In the genomic region with DNA sequence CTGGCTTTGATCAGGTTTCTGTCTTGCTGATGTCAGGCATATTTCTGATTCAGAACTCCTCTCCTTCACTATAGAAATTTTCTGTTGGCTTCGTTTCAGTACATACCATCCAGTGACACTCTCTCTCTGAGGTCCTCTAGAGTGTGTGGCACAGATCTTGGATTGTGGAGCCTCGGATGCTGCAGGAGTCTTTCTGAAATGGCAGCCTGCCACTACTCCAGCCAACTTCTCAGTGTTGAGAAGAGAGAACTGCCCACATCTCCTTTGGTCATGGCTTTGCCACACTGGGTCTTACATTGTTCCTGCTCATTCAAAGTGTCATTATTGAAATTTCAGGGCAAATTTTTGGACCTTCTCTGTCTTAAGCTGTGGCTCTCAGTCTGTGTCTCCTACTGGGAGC, we compare ENCODE assay signal across 24 mouse cellular contexts.
A peak's percentile ranks its signal among the peaks of the same experiment; 100 is the strongest.
DNase-seq lines count a peak whose midpoint lies in the region; ATAC-seq and TF ChIP-seq lines count a peak whose summit lies in the region.
"Had no signal": no experiment of that assay in that cellular context is flagged by ENCODE, and none has a peak within 500 bp of the region (broad histone marks: within the 10 kb centered on the region; RNA-seq: fewer than 3 reads in every experiment).

No protein-coding gene starts in this region.

- 3% methylated on average over 2 of the region's 2 CpGs for WGBS in cerebellum, adult 2 months
- WGBS in hindbrain, embryonic 16.5 days = 56% methylated on average over 2 of the region's 2 CpGs
- 69% methylated on average over 2 of the region's 2 CpGs for WGBS in hindbrain, embryonic 13.5 days

- H3K9ac ChIP-seq in hindbrain, embryonic 16.5 days (ENCODE audit: low read depth, low read length) = no peak overlapping the region
- H3K9ac ChIP-seq in hindbrain, embryonic 13.5 days = no peak overlapping the region
- H3K9ac ChIP-seq: embryonic facial prominence, embryonic 13.5 days; forebrain, embryonic 13.5 days; forebrain, embryonic 15.5 days; forebrain, postnatal 0 days had no signal

- TF ChIP-seq POLR2A in cerebellum, adult 2 months (IDR thresholded peaks at IDR 0.05; ENCODE audit: borderline replicate concordance, insufficient read depth, low read length) = no peak
- TF ChIP-seq POLR2A in brain, embryonic 14.5 days (IDR thresholded peaks at IDR 0.05; ENCODE audit: borderline replicate concordance, extremely low read depth, insufficient read depth, insufficient read length, poor library complexity, severe bottlenecking) = no peak

- no peak overlapping the region for H3K4me2 ChIP-seq in hindbrain, embryonic 16.5 days (ENCODE audit: low read length)
- no peak overlapping the region for H3K4me2 ChIP-seq in hindbrain, embryonic 13.5 days
- H3K4me2 ChIP-seq: embryonic facial prominence, embryonic 13.5 days; forebrain, embryonic 13.5 days; forebrain, embryonic 15.5 days had no signal

- no peaks in the 10 kb centered on the region for H3K9me3 ChIP-seq in hindbrain, embryonic 16.5 days (ENCODE audit: control insufficient read depth, low read length)
- H3K9me3 ChIP-seq in hindbrain, embryonic 13.5 days = no peaks in the 10 kb centered on the region
- H3K9me3 ChIP-seq: embryonic facial prominence, embryonic 13.5 days; forebrain, embryonic 13.5 days; forebrain, embryonic 15.5 days had no signal

- DNase-seq in cerebellum, postnatal 10 days = peak; percentile 33 to 45
- no peak for DNase-seq in cerebellum, adult 2 months
- DNase-seq in left cerebral cortex, postnatal 4 days = peak; percentile 52
- no peak for DNase-seq in left cerebral cortex, postnatal 25 days (ENCODE audit: low spot score in 2 of 2)
- peak; percentile 6 for DNase-seq in brain, embryonic 14.5 days (ENCODE audit: low read depth)
- DNase-seq: adrenal gland, adult 8-10 months; adrenal gland, postnatal 14 days; adrenal gland, postnatal 36 days; B cell, adult 2 months; cerebellum, adult 11 months; cerebellum, adult 18-20 months; cerebellum, adult 9-10 months; cerebellum, postnatal 36 days; forebrain, postnatal 0 days had no signal

- H3K27ac ChIP-seq in cerebellum, adult 2 months (ENCODE audit: insufficient read depth, low read length) = no peak overlapping the region
- H3K27ac ChIP-seq in hindbrain, embryonic 16.5 days (ENCODE audit: low read depth, low read length) = no peak overlapping the region
- H3K27ac ChIP-seq in hindbrain, embryonic 13.5 days = no peak overlapping the region
- H3K27ac ChIP-seq: embryonic facial prominence, embryonic 13.5 days; forebrain, embryonic 13.5 days; forebrain, embryonic 15.5 days had no signal

- H3K36me3 ChIP-seq in hindbrain, embryonic 16.5 days (ENCODE audit: control insufficient read depth, insufficient read depth, low read length) = no peaks in the 10 kb centered on the region
- no peaks in the 10 kb centered on the region for H3K36me3 ChIP-seq in hindbrain, embryonic 13.5 days
- H3K36me3 ChIP-seq: embryonic facial prominence, embryonic 13.5 days; forebrain, embryonic 15.5 days; G1E had no signal

- TF ChIP-seq CTCF in cerebellum, adult 2 months (IDR thresholded peaks at IDR 0.05; ENCODE audit: borderline replicate concordance, insufficient read depth, low read depth, low read length) = no peak
- TF ChIP-seq CTCF in brain, embryonic 14.5 days (IDR thresholded peaks at IDR 0.05; ENCODE audit: borderline replicate concordance, extremely low read depth, insufficient read depth, insufficient read length) = no peak

- ATAC-seq in hindbrain, embryonic 16.5 days = peak; percentile 37; the same call in 1 of the 2 replicates
- ATAC-seq in hindbrain, embryonic 13.5 days (ENCODE audit: low FRiP score) = no peak
- ATAC-seq: activated CD4-positive, CD25-positive, alpha-beta regulatory T cell, adult 4 months; CD4-positive, CD25-positive, alpha-beta regulatory T cell, adult 4 months; forebrain, embryonic 13.5 days; forebrain, embryonic 15.5 days; forebrain, postnatal 0 days; Patski had no signal

- H3K27me3 ChIP-seq in cerebellum, adult 2 months (ENCODE audit: control insufficient read depth, insufficient read depth, low read length) = no peaks in the 10 kb centered on the region
- H3K27me3 ChIP-seq in hindbrain, embryonic 16.5 days (replicated peaks; ENCODE audit: control insufficient read depth, insufficient read depth, low read length) = no peaks in the 10 kb centered on the region
- no peaks in the 10 kb centered on the region for H3K27me3 ChIP-seq in hindbrain, embryonic 13.5 days
- H3K27me3 ChIP-seq: CH12.LX; embryonic facial prominence, embryonic 13.5 days; forebrain, embryonic 13.5 days; forebrain, embryonic 15.5 days had no signal

- H3K4me1 ChIP-seq in cerebellum, adult 2 months (ENCODE audit: control insufficient read depth, insufficient read depth, low read length) = no peaks in the 10 kb centered on the region
- H3K4me1 ChIP-seq in hindbrain, embryonic 16.5 days (ENCODE audit: control insufficient read depth, insufficient read depth, low read depth, low read length) = no peaks in the 10 kb centered on the region
- H3K4me1 ChIP-seq in hindbrain, embryonic 13.5 days (replicated peaks) = no peaks in the 10 kb centered on the region
- H3K4me1 ChIP-seq: forebrain, embryonic 13.5 days; forebrain, embryonic 15.5 days had no signal

- no peak overlapping the region for H3K4me3 ChIP-seq in cerebellum, adult 2 months (replicated peaks; ENCODE audit: insufficient read depth, low read depth, low read length)
- no peak overlapping the region for H3K4me3 ChIP-seq in hindbrain, embryonic 16.5 days (ENCODE audit: low read length)
- H3K4me3 ChIP-seq in hindbrain, embryonic 13.5 days = no peak overlapping the region
- H3K4me3 ChIP-seq: embryonic facial prominence, embryonic 13.5 days; forebrain, embryonic 13.5 days; forebrain, embryonic 15.5 days had no signal

- intact Hi-C loops in left cerebral cortex, postnatal 4 days (cut with DNase I) = no loop called here
- intact Hi-C loops in left cerebral cortex, postnatal 25 days (cut with DNase I) = no loop called here

Comparison
In these comparisons a context has a peak if more than half of its experiments do, and no peak if none do; other contexts are left out.
1. DNase-seq: peak in cerebellum, postnatal 10 days (2 of 2), left cerebral cortex, postnatal 4 days (single experiment) and brain, embryonic 14.5 days (single experiment); none in cerebellum, adult 2 months (0 of 2) and left cerebral cortex, postnatal 25 days (0 of 2).